Mouse (Mus musculus) MEL (cell line): ENCODE measurements at regions not wholly inside any gene's neighbourhood (a gene's known extent, or its start where the extent isn't known, plus 50 kb on each side); places are given as distances from the start of the nearest gene placed in this dataset.
"Not testable (repeated sequence)": the region's sequence is repeated elsewhere in the genome, so short reads cannot be mapped to it uniquely, and the experiment has no call there.

Source experiments
- DNase-seq: peaks from one replicate; pipeline ENCODE4 v3.0.0; 2011; ENCODE audit warnings: low read depth, low spot score
- H3K27ac ChIP-seq: 2 replicates; pipeline ENCODE4 v1.5.1; 2012; ENCODE audit warnings: low read depth, mild to moderate bottlenecking, control low read depth, low read length, moderate library complexity; ENCODE audit not compliant: control insufficient read depth
- H3K27me3 ChIP-seq, 2 experiments: fragments of 150-350 bp in 1 of 2; sonication (generic) in 1 of 2; 2 replicates each; pipeline ENCODE4 v1.6.1; 2012; ENCODE audit warnings: low read length in 2 of 2, mild to moderate bottlenecking in 2 of 2, improper control_type of control experiment in 1 of 2, moderate library complexity in 1 of 2; ENCODE audit not compliant: insufficient read depth in 2 of 2, control insufficient read depth in 1 of 2
- H3K36me3 ChIP-seq, 2 experiments: 2 replicates each; pipeline ENCODE4 v1.6.1; 2012 to 2014; ENCODE audit warnings: low read length in 2 of 2, improper control_type of control experiment in 1 of 2, inconsistent platforms in 1 of 2, mild to moderate bottlenecking in 1 of 2; ENCODE audit not compliant: insufficient read depth in 2 of 2, control insufficient read depth in 1 of 2
- H3K4me1 ChIP-seq, 2 experiments: fragments of 150-350 bp in 1 of 2; sonication (generic) in 1 of 2; 2 replicates each; pipeline ENCODE4 v1.6.1; 2012; ENCODE audit warnings: low read length in 2 of 2, improper control_type of control experiment in 1 of 2, mild to moderate bottlenecking in 1 of 2; ENCODE audit not compliant: insufficient read depth in 2 of 2, control insufficient read depth in 1 of 2
- H3K4me3 ChIP-seq, 2 experiments: fragments of 150-350 bp in 1 of 2; sonication (generic) in 1 of 2; 2 replicates each; pipeline ENCODE4 v1.5.1; 2012; ENCODE audit warnings: low read depth in 2 of 2, low read length in 2 of 2, mild to moderate bottlenecking in 2 of 2, moderate library complexity in 2 of 2, control low read depth in 1 of 2, improper control_type of control experiment in 1 of 2; ENCODE audit not compliant: control insufficient read depth in 1 of 2, insufficient read depth in 1 of 2
- H3K79me2 ChIP-seq: 2 replicates; pipeline ENCODE4 v1.6.1; 2012; ENCODE audit warnings: mild to moderate bottlenecking, low read length, moderate library complexity; ENCODE audit not compliant: control insufficient read depth, poor library complexity, insufficient read depth
- H3K9ac ChIP-seq: 2 replicates; pipeline ENCODE4 v1.6.1; 2012; ENCODE audit warnings: low read depth, mild to moderate bottlenecking, control low read depth, low read length, moderate library complexity; ENCODE audit not compliant: control insufficient read depth, poor library complexity, severe bottlenecking
- H3K9me3 ChIP-seq: fragments of 150-350 bp; sonication (generic); replicated peaks from 2 replicates; pipeline ENCODE4 v1.6.1; 2012; ENCODE audit warnings: mild to moderate bottlenecking, low read length, improper control_type of control experiment, moderate library complexity; ENCODE audit not compliant: insufficient read depth
- CTCF ChIP-seq, 3 experiments: IDR thresholded peaks in 2 of 3; conservative IDR thresholded peaks in 1 of 3; 2 replicates each; pipeline ENCODE4 v1.5.1; 2011 to 2012; ENCODE audit warnings: low read length in 3 of 3, low read depth in 2 of 3, mild to moderate bottlenecking in 2 of 3, improper control_type of control experiment in 1 of 3, inconsistent platforms in 1 of 3, mixed read lengths in 1 of 3, moderate library complexity in 1 of 3; ENCODE audit not compliant: control insufficient read depth in 1 of 3, insufficient read depth in 1 of 3, poor library complexity in 1 of 3, severe bottlenecking in 1 of 3
- EP300 ChIP-seq, 2 experiments: IDR thresholded peaks; 2 replicates each; pipeline ENCODE4 v1.6.1; 2011; ENCODE audit warnings: improper control_type of control experiment in 2 of 2, low read length in 2 of 2, low read depth in 1 of 2, mild to moderate bottlenecking in 1 of 2
- HCFC1 ChIP-seq: IDR thresholded peaks from 2 replicates; pipeline ENCODE4 v1.6.1; 2012; ENCODE audit warnings: low read depth, mild to moderate bottlenecking, inconsistent platforms, low read length, improper control_type of control experiment, moderate library complexity
- JUND ChIP-seq: IDR thresholded peaks from 2 replicates; pipeline ENCODE4 v1.6.1; 2011; ENCODE audit warnings: low read depth, mild to moderate bottlenecking, improper control_type of control experiment, low read length
- KAT2A ChIP-seq: conservative IDR thresholded peaks from 2 replicates; pipeline ENCODE4 v1.6.1; 2012; ENCODE audit warnings: low read depth, low read length, improper control_type of control experiment, inconsistent platforms
- MAFK ChIP-seq: IDR thresholded peaks from 2 replicates; pipeline ENCODE4 v1.6.1; 2011; ENCODE audit warnings: low read depth, mild to moderate bottlenecking, low read length, improper control_type of control experiment, borderline replicate concordance
- MAX ChIP-seq: IDR thresholded peaks from 2 replicates; pipeline ENCODE4 v1.6.1; 2011; ENCODE audit warnings: low read length, improper control_type of control experiment
- MAZ ChIP-seq: IDR thresholded peaks from 2 replicates; pipeline ENCODE4 v1.6.1; 2012; ENCODE audit warnings: low read depth, mild to moderate bottlenecking, inconsistent platforms, low read length, improper control_type of control experiment
- MEF2A ChIP-seq: IDR thresholded peaks from 2 replicates; pipeline ENCODE4 v1.6.1; 2014; ENCODE audit warnings: low read depth, mild to moderate bottlenecking, inconsistent platforms, low read length, improper control_type of control experiment; ENCODE audit not compliant: poor library complexity, insufficient replicate concordance, severe bottlenecking; ENCODE audit errors: extremely low read depth
- MXI1 ChIP-seq: IDR thresholded peaks from 2 replicates; pipeline ENCODE4 v1.6.1; 2011; ENCODE audit warnings: mild to moderate bottlenecking, low read depth, low read length, improper control_type of control experiment
- NELFE ChIP-seq: IDR thresholded peaks from 2 replicates; pipeline ENCODE4 v1.6.1; 2011; ENCODE audit warnings: low read depth, low read length, improper control_type of control experiment
- NRF1 ChIP-seq: IDR thresholded peaks from 2 replicates; pipeline ENCODE4 v1.6.1; 2014; ENCODE audit warnings: low read depth, mild to moderate bottlenecking, inconsistent platforms, low read length, improper control_type of control experiment, moderate library complexity; ENCODE audit not compliant: poor library complexity, insufficient read depth, severe bottlenecking
- POLR2AphosphoS2 ChIP-seq: IDR thresholded peaks from 2 replicates; pipeline ENCODE4 v1.6.1; 2011; ENCODE audit warnings: low read length, improper control_type of control experiment
- SIN3A ChIP-seq: IDR thresholded peaks from 2 replicates; pipeline ENCODE4 v1.6.1; 2012; ENCODE audit warnings: low read length, improper control_type of control experiment, inconsistent platforms
- TAL1 ChIP-seq: IDR thresholded peaks from 2 replicates; pipeline ENCODE4 v1.6.1; 2012; ENCODE audit warnings: mild to moderate bottlenecking, inconsistent platforms, low read length, moderate library complexity, mixed read lengths
- ZMIZ1 ChIP-seq: IDR thresholded peaks from 2 replicates; pipeline ENCODE4 v1.6.1; 2012; ENCODE audit warnings: low read depth, mild to moderate bottlenecking, inconsistent platforms, low read length, improper control_type of control experiment, moderate library complexity

- H3K4me1 ChIP-seq: no peaks in the 10 kb centered on the region
- H3K4me3 ChIP-seq: no peak overlapping the region
- DNase-seq: no peak
- no peaks in the 10 kb centered on the region for H3K9me3 ChIP-seq
- H3K9ac ChIP-seq: no peak overlapping the region
- H3K27me3 ChIP-seq: no peaks in the 10 kb centered on the region
- no peak overlapping the region for H3K27ac ChIP-seq
- no peaks in the 10 kb centered on the region for H3K79me2 ChIP-seq
- no peaks in the 10 kb centered on the region for H3K36me3 ChIP-seq
- TF ChIP-seq MEF2A (no peak), NRF1 (no peak), KAT2A (no peak), POLR2AphosphoS2 (no peak), EP300 (IDR thresholded peaks at IDR 0.05; ENCODE audit: low read depth in 1 of 2, low read length in 2 of 2) (no peak), MXI1 (no peak), SIN3A (no peak), MAFK (no peak), NELFE (no peak)
Measured at GRCm38 (mm10) chr15:23564981-23565380, 1016.2 kb downstream of the Cdh18 start.

GRCm38 (mm10) chr15:23566886-23567655, 1018.2 kb downstream of the Cdh18 start:
- TF ChIP-seq NRF1: no peak
- no peak for TF ChIP-seq ZMIZ1
- TF ChIP-seq HCFC1: no peak
- TF ChIP-seq MAZ: no peak
- no peak for TF ChIP-seq KAT2A
- TF ChIP-seq TAL1: no peak
- TF ChIP-seq MAX: no peak
- no peak for TF ChIP-seq CTCF (IDR thresholded peaks at IDR 0.05 in 2 of 3, conservative IDR thresholded peaks at IDR 0.05 in 1 of 3; ENCODE audit: control insufficient read depth in 1 of 3, insufficient read depth in 1 of 3, low read depth in 2 of 3, low read length in 3 of 3, poor library complexity in 1 of 3, severe bottlenecking in 1 of 3)
- TF ChIP-seq MXI1: no peak
- TF ChIP-seq NELFE: no peak
- TF ChIP-seq JUND: no peak
- no peak for TF ChIP-seq MAFK

GRCm38 (mm10) chr15:23568651-23569050, 1019.8 kb downstream of the Cdh18 start:
- H3K4me3 ChIP-seq, H3K4me1 ChIP-seq, H3K27me3 ChIP-seq, H3K9ac ChIP-seq, H3K27ac ChIP-seq, DNase-seq, H3K9me3 ChIP-seq, H3K36me3 ChIP-seq, H3K79me2 ChIP-seq: not testable (repeated sequence)

More at GRCm38 (mm10) chr15:23566886-23567655, 1018.2 kb downstream of the Cdh18 start:
- Histone ChIP-seq H3K4me3 (no peak overlapping the region), H3K9ac (no peak overlapping the region), H3K79me2 (no peaks in the 10 kb centered on the region), H3K4me1 (no peaks in the 10 kb centered on the region), H3K9me3 (no peaks in the 10 kb centered on the region), H3K27me3 (no peaks in the 10 kb centered on the region), H3K36me3 (no peaks in the 10 kb centered on the region), H3K27ac (no peak overlapping the region)
- no peak for DNase-seq
